Mouse (Mus musculus) thymus, adult 18-20 months (tissue): ENCODE data around the gene Ndufa10.

Source experiments
- DNase-seq, 2 experiments: peaks; one replicate each; pipeline ENCODE4 v3.0.0; 2022; ENCODE audit warnings: mixed read lengths in 2 of 2

Ndufa10 gene

DNA sequence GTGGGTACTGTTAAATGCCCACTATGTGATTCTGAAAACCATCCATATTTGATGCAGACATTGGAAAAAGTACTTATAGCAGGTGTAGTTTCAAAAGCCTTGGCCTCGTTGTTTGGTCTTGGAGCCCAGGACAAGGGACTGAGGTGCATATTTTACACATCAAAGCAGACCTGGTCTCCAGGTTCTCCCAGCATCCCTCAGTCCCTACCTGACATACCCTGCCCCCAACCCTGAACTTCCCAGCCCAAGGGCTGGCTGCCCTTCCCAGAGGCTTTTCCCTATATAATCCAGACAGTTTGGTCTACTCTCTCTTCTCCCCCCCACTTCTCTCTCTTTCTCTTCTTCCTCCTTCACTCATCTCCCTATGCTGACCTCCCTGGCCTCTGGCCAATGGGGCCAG, 42.7 kb downstream of the Ndufa10 start:
- DNase-seq: no peak

DNA sequence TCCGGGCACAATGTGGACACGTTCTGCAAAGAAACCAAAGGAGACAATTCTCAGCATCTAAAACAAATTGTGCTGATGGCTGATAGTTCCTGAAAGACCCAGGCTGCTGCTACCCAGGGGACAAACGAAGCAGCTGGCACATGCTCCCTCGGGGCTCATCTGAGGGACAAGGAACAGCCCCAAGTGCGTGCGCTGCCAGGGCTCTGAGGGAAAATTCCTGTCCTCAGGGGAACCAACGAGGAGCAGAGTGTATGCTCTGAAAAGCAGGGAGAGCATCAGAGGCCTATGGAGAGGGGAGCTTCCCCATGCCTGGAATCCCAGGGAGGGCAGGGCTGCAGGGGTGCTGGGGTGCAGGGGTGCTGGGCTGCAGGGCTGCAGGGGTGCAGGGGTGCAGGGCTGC, 48.9 kb downstream of the Ndufa10 start:
- DNase-seq: no peak

DNA sequence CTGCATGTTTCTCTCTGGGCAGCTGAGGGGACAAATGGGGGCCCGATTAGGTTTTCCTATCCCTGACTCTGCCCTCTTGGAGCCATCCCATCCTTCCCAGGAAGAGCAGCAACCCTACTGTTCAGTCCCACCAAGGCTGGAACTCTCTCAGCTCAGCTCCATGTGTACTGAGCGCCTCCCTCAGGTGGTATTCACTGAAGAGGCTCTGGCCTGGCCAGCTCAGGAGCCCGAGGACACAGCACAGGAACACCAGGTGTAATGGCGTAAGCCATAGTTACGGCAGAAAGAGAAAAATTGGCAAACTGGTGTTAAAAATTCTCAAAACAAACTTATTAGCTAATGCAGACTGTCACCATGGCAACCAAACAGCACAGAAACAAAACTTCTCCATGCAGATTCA, 68.5 kb downstream of the Ndufa10 start:
- no peak for DNase-seq

DNA sequence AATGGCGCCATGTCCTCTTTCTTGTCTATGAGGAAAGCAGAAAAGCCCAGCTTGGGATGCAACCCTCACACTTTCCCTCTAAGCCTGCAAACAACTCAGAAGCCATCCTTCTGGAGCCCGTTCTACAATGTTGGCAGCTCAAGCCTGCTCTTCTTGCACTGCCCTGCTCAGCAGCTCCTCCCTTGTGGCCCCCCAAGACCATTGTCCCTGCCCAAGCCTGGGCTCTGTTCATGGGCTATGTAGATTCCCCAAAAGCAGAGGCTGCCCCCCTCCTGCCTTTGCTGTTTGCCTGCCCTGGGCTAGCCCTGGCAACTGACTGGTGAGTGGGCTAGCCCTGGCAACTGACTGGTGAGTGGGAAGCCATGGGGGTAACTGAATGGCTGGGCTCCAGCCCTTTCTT, 73.1 kb downstream of the Ndufa10 start:
- DNase-seq: no peak

DNA sequence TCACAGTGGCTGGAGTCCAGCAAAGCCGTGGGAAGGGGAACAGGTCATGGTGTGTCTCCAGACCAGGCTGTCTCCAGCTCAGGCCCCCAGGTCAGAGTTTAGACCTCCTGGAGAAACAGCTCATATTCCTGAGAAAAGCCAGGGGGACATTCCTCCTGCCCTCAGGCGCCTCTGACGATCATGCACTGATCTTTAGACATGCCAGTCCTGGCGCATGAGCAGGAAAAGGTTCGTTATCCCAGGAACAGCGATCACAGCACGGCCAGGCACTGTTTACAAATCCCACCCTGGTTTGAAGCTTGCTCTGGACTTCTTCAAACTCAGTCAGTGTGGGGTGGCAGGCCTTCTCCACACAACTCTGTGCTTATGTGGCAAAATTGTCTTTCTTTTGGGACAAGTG, 75.1 kb downstream of the Ndufa10 start:
- DNase-seq: no peak

DNA sequence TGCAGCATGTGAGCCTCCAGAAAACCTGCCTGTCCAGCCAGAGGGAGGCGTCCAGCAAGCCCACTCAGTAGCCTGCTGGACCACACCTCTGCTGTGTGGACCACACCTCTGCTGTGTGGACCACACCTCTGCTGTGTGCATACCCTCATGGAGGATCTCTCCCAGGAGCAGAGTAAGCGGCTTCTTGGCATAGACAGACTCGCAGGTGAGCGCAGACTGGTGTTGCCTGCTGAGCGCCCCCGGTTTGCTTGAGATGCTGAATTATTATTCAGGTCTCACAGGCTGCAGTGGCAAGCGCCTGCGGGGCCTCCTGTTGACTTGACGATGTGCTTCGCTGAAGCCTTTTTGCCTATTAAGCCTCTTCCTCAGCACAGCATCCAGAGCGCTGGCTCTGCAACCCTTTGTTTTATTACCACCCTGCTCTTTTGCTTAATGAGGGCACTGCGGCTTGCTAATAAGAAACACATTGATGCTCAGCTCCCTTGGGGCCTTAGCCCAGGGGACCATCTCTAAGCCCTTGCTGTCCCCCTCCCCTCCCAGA, 76.1 kb downstream of the Ndufa10 start:
- no peak for DNase-seq

DNA sequence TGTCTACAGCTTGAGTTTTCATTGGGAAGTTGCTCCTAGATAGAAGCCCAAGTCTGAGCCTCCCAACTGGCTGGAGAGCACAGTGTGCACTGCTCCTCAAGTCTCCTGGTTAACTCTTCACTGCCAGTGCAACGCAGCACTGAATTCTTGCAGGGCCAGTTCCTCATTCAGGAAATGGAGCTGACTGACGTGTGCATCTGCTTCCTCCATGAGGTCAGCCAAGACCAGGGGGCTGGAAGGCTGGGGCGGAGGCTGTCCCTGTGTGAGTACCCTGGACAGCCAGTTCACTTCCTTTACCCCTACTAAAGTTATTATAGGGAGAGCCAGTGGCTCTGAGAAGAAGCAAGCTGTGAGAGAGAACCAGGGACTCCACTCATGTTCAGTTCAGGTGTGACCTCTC, 79.4 kb downstream of the Ndufa10 start:
- no peak for DNase-seq

DNA sequence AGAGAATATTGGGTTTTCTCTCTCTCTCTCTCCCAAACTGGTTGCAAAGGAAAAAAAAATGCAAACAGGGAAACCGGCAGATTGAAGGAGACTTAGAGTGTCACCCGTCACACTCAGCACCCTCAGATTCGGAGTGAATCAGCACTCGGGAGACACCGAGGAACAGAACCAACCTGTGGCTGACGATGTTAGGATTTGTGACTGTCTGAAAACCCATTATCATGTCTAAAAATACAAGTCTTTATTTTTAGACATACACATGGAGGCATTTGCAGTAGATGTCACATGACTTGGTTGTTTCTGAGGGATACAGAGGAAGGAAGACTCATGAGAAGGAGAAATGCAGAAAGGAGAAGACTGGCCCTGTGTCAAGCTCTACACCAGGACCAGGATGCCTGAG, 80.5 kb downstream of the Ndufa10 start:
- no peak for DNase-seq
